Mouse (Mus musculus) erythroid progenitor cell, adult 5-6 weeks (primary cell): ENCODE results near the gene Gm9903. TPM values are rescaled to one million over a fixed set of nuclear protein-coding genes. Genes with fewer than 3 reads are reported as not detected.

Source experiments
- total RNA-seq, 2 experiments: library from RNA; stranded (forward) in 1 of 2; stranded (reverse) in 1 of 2; fragments of 150-400 nt in 1 of 2; fragments of 186-747, 209-891 nt in 1 of 2; gene quantifications; 2 replicates each; pipeline versions ENCODE4 v1.2.3 to v1.2.4; 2015 to 2017; ENCODE audit warnings: low replicate concordance in 2 of 2

Gene Gm9903
- total RNA-seq, 2 experiments from 2014 or later: not detected

Other genes starting within 250 kb of the Gm9903 start
- not detected in 2 replicates for gene Nkx1-1, start 195.9 kb upstream of the Gm9903 start, total RNA-seq (2015; ENCODE audit: low replicate concordance)
- gene Nkx1-1, start 195.9 kb upstream of the Gm9903 start, total RNA-seq (2017; ENCODE audit: low replicate concordance): not detected in 2 replicates
- 8.0 and 9.7 TPM in 2 replicates for gene Fam53a, start 290 bp upstream of the Gm9903 start, total RNA-seq (2015; ENCODE audit: low replicate concordance)
- gene Fam53a, start 290 bp upstream of the Gm9903 start, total RNA-seq (2017; ENCODE audit: low replicate concordance): 3.0 and 29.2 TPM in 2 replicates
- gene Slbp, start 22.6 kb downstream of the Gm9903 start, total RNA-seq (2015; ENCODE audit: low replicate concordance): 377 and 483 TPM in 2 replicates
- gene Slbp, start 22.6 kb downstream of the Gm9903 start, total RNA-seq (2017; ENCODE audit: low replicate concordance): 503 and 597 TPM in 2 replicates
- 544 and 682 TPM in 2 replicates for gene Tacc3, start 28.2 kb downstream of the Gm9903 start, total RNA-seq (2015; ENCODE audit: low replicate concordance)
- 404 and 639 TPM in 2 replicates for gene Tacc3, start 28.2 kb downstream of the Gm9903 start, total RNA-seq (2017; ENCODE audit: low replicate concordance)
- gene Tmem129, start 28.5 kb downstream of the Gm9903 start, total RNA-seq (2015; ENCODE audit: low replicate concordance): 44.4 and 49.4 TPM in 2 replicates
- 28.2 and 37.7 TPM in 2 replicates for gene Tmem129, start 28.5 kb downstream of the Gm9903 start, total RNA-seq (2017; ENCODE audit: low replicate concordance)
- not detected in 2 replicates for gene Fgfr3, start 91.7 kb downstream of the Gm9903 start, total RNA-seq (2015; ENCODE audit: low replicate concordance)
- gene Fgfr3, start 91.7 kb downstream of the Gm9903 start, total RNA-seq (2017; ENCODE audit: low replicate concordance): not detected in 2 replicates
- gene Letm1, start 152.9 kb downstream of the Gm9903 start, total RNA-seq (2015; ENCODE audit: low replicate concordance): 7.6 and 13.8 TPM in 2 replicates
- 8.3 and 13.4 TPM in 2 replicates for gene Letm1, start 152.9 kb downstream of the Gm9903 start, total RNA-seq (2017; ENCODE audit: low replicate concordance)
- gene Nsd2, start 190.8 kb downstream of the Gm9903 start, total RNA-seq (2015; ENCODE audit: low replicate concordance): 111 and 127 TPM in 2 replicates
- gene Nsd2, start 190.8 kb downstream of the Gm9903 start, total RNA-seq (2017; ENCODE audit: low replicate concordance): 243 and 248 TPM in 2 replicates